Mouse (Mus musculus) layer of hippocampus, adult 8-10 months (tissue): ENCODE measurements around the gene Ism1. TPM values are rescaled to one million over a fixed set of nuclear protein-coding genes. Genes with fewer than 3 reads are reported as not detected.
A peak's percentile ranks its signal among the peaks of the same experiment; 100 is the strongest.

Experiments
- DNase-seq, 2 experiments: peaks; one replicate each; pipeline ENCODE4 v3.0.0; 2022; ENCODE audit warnings: low spot score in 2 of 2
- total RNA-seq, 4 experiments: library from RNA; stranded (reverse); gene quantifications; 2 replicates each; pipeline ENCODE4 v1.2.4; 2022

Ism1 gene
- total RNA-seq, 4 experiments from 2014 or later: 3.2 to 5.7 (median 4.2) TPM

GRCm38 (mm10) chr2:139712046-139712445 lies 34.1 kb downstream of the Ism1 start:
- DNase-seq: no peak

GRCm38 (mm10) chr2:139714206-139714605 lies 36.2 kb downstream of the Ism1 start:
- DNase-seq: no peak

GRCm38 (mm10) chr2:139717772-139718171 lies 39.8 kb downstream of the Ism1 start:
- no peak for DNase-seq

GRCm38 (mm10) chr2:139722700-139723099 lies 44.7 kb downstream of the Ism1 start:
- peak in 1 of 2 experiments; percentile 42 for DNase-seq

GRCm38 (mm10) chr2:139723304-139723703 lies 45.3 kb downstream of the Ism1 start:
- DNase-seq: no peak

GRCm38 (mm10) chr2:139724202-139724838 lies 46.3 kb downstream of the Ism1 start:
- no peak for DNase-seq

- DNase-seq: no peak
Measured at GRCm38 (mm10) chr2:139725328-139725727, 47.4 kb downstream of the Ism1 start.

- no peak for DNase-seq
Measured at GRCm38 (mm10) chr2:139728060-139728459, 50.1 kb downstream of the Ism1 start.

GRCm38 (mm10) chr2:139729377-139729776 lies 51.4 kb downstream of the Ism1 start:
- DNase-seq: no peak

- DNase-seq: no peak
Measured at GRCm38 (mm10) chr2:139742381-139742780, 64.4 kb downstream of the Ism1 start.

- DNase-seq: no peak
Measured at GRCm38 (mm10) chr2:139757021-139757420, 79.0 kb downstream of the Ism1 start.

GRCm38 (mm10) chr2:139757456-139757855 lies 79.5 kb downstream of the Ism1 start:
- DNase-seq: no peak

- no peak for DNase-seq
Measured at GRCm38 (mm10) chr2:139764355-139764754, 86.4 kb downstream of the Ism1 start.

- no peak for DNase-seq
Measured at GRCm38 (mm10) chr2:139774949-139775570, 97.1 kb downstream of the Ism1 start.

GRCm38 (mm10) chr2:139776644-139777043 lies 98.7 kb downstream of the Ism1 start:
- no peak for DNase-seq

- no peak for DNase-seq
Measured at GRCm38 (mm10) chr2:139778283-139778682, 100.3 kb downstream of the Ism1 start.

- DNase-seq: no peak
Measured at GRCm38 (mm10) chr2:139783318-139783850, 105.4 kb downstream of the Ism1 start.

GRCm38 (mm10) chr2:139784465-139784864 lies 106.5 kb downstream of the Ism1 start:
- DNase-seq: no peak

GRCm38 (mm10) chr2:139784946-139785345 lies 107.0 kb downstream of the Ism1 start:
- DNase-seq: no peak

GRCm38 (mm10) chr2:139788658-139789057 lies 110.7 kb downstream of the Ism1 start:
- no peak for DNase-seq

GRCm38 (mm10) chr2:139792345-139793120 lies 114.6 kb downstream of the Ism1 start:
- no peak for DNase-seq

GRCm38 (mm10) chr2:139804041-139804440 lies 126.1 kb downstream of the Ism1 start:
- no peak for DNase-seq
